Mouse (Mus musculus) adrenal gland, postnatal 4 days (tissue): Measurements from ENCODE around the gene Tspan9. TPM values are rescaled to one million over a fixed set of nuclear protein-coding genes. Genes with fewer than 3 reads are reported as not detected.

Source experiments
- DNase-seq, 2 experiments: peaks; one replicate each; pipeline ENCODE4 v3.0.0; 2021 to 2022; ENCODE audit warnings: low spot score in 2 of 2, mixed read lengths in 2 of 2
- microRNA-seq: library from miRNA; unstranded; fragments of <30 nt; microRNA quantifications from one replicate; pipeline ENCODE4 v1.2.0, GENCODE M21; 2021
- total RNA-seq, 2 experiments: library from RNA; stranded (reverse); gene quantifications; 2 replicates each; pipeline ENCODE4 v1.2.3; 2021

The Tspan9 gene
- total RNA-seq, 2 experiments from 2014 or later = 80.4 to 83.3 TPM

- DNase-seq = no peak
Observed at GRCm38 (mm10) chr6:127935105-127935504, 208.3 kb downstream of the Tspan9 start.

- DNase-seq = no peak
Observed at GRCm38 (mm10) chr6:127933841-127934240, 209.6 kb downstream of the Tspan9 start.

- no peak for DNase-seq
Observed at GRCm38 (mm10) chr6:127932697-127933096, 210.7 kb downstream of the Tspan9 start.

- DNase-seq = no peak
Observed at GRCm38 (mm10) chr6:127928682-127929081, 214.7 kb downstream of the Tspan9 start.

GRCm38 (mm10) chr6:127925915-127926314 is 217.5 kb downstream of the Tspan9 start:
- DNase-seq = no peak

GRCm38 (mm10) chr6:127924750-127925149 is 218.6 kb downstream of the Tspan9 start:
- no peak for DNase-seq

GRCm38 (mm10) chr6:127923296-127923695 is 220.1 kb downstream of the Tspan9 start:
- no peak for DNase-seq

- no peak for DNase-seq
Observed at GRCm38 (mm10) chr6:127921996-127922395, 221.4 kb downstream of the Tspan9 start.

GRCm38 (mm10) chr6:127920652-127921051 is 222.7 kb downstream of the Tspan9 start:
- peak; percentile 41 to 63 for DNase-seq

- no peak for DNase-seq
Observed at GRCm38 (mm10) chr6:127919491-127919890, 223.9 kb downstream of the Tspan9 start.

GRCm38 (mm10) chr6:127917712-127918111 is 225.7 kb downstream of the Tspan9 start:
- DNase-seq = no peak

- no peak for DNase-seq
Observed at GRCm38 (mm10) chr6:127916993-127917392, 226.4 kb downstream of the Tspan9 start.

- DNase-seq = no peak
Observed at GRCm38 (mm10) chr6:127912938-127913337, 230.5 kb downstream of the Tspan9 start.

- no peak for DNase-seq
Observed at GRCm38 (mm10) chr6:127911687-127912086, 231.7 kb downstream of the Tspan9 start.

Small RNA genes lying within 50 kb of the gene (microRNA-seq; reads per million reads assigned to microRNA genes)
- gene Gm26338 = not detected

Other genes starting within 250 kb of the Tspan9 start
- 1 to 10 TPM; 3.3 to 4.1 TPM for gene Tead4, start 157.2 kb upstream of the Tspan9 start, total RNA-seq
- gene Tulp3, start 212.3 kb upstream of the Tspan9 start, total RNA-seq = 10 to 100 TPM; 39.8 to 41.9 TPM
- 10 to 100 TPM; 35.0 to 36.9 TPM for gene Rhno1, start 219.3 kb upstream of the Tspan9 start, total RNA-seq
- 10 to 100 TPM; 28.7 to 32.9 TPM for gene Foxm1, start 219.4 kb upstream of the Tspan9 start, total RNA-seq
- not detected for gene Tex52, start 231.9 kb upstream of the Tspan9 start, total RNA-seq
- not detected for gene Gm44596, start 231.9 kb upstream of the Tspan9 start, total RNA-seq